22 mouse cellular contexts compared by ENCODE assay signal in the genomic region with DNA sequence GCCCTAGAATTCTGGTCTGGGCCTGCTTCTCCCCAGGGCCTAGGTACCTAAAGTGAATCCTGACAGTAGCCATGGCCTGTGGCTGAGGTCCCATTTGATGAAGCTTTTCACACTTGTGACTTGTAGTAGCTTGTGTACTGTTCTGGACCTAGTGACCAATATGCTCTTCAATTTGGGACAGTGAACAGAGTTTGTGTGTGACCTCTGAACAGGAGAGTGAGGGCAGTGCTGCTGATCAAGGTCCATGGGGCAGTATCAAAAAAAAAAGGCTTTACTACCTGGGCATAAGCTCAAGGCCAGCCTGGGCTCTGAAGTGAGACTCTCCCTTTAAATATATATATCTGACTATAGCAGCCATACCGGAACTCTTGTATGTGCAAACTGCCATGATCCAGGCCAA. TPM values are rescaled to one million over a fixed set of nuclear protein-coding genes. Genes with fewer than 3 reads are reported as not detected.
"Had no signal": no experiment of that assay in that cellular context is flagged by ENCODE, and none has a peak within 500 bp of the region (broad histone marks: within the 10 kb centered on the region; RNA-seq: fewer than 3 reads in every experiment).

No protein-coding gene starts in this region.

- H3K9me3 ChIP-seq: neural tube, embryonic 13.5 days; neural tube, embryonic 15.5 days; stomach, embryonic 15.5 days had no signal

- H3K9ac ChIP-seq: neural tube, embryonic 13.5 days; neural tube, embryonic 15.5 days; stomach, embryonic 15.5 days had no signal

- H3K4me3 ChIP-seq: neural tube, embryonic 13.5 days; neural tube, embryonic 15.5 days; stomach, embryonic 15.5 days had no signal

- DNase-seq: retina, postnatal 1 day; right cerebral cortex, adult 18-20 months; right cerebral cortex, postnatal 14 days; right cerebral cortex, postnatal 25 days; right cerebral cortex, postnatal 4 days; spleen, adult 18-20 months; thymus, adult 18-20 months; thymus, adult 2 months; thymus, postnatal 14 days; thymus, postnatal 25 days; thymus, postnatal 36 days; thymus, postnatal 4 days had no signal

- H3K27me3 ChIP-seq: neural tube, embryonic 13.5 days; neural tube, embryonic 15.5 days; stomach, embryonic 15.5 days had no signal

- H3K27ac ChIP-seq: neural tube, embryonic 13.5 days; neural tube, embryonic 15.5 days; stomach, embryonic 15.5 days; stomach, postnatal 0 days had no signal

- H3K4me2 ChIP-seq: neural tube, embryonic 13.5 days; neural tube, embryonic 15.5 days; stomach, embryonic 15.5 days had no signal

- H3K4me1 ChIP-seq: neural tube, embryonic 13.5 days; neural tube, embryonic 15.5 days; stomach, embryonic 15.5 days had no signal

RNA-seq across cellular contexts. Expression of a gene that starts 17.7 kb away (rescaled TPM):
- total RNA-seq: neutrophil, adult 5-6 weeks had no signal
- polyA plus RNA-seq: neural tube, embryonic 14.5 days had no signal

RNA-seq across cellular contexts. Expression of a gene that starts 24.6 kb away (rescaled TPM):
- polyA plus RNA-seq: neural tube, embryonic 13.5 days; neural tube, embryonic 14.5 days; neural tube, embryonic 15.5 days; small intestine, adult 2 months; spleen, adult 2 months; stomach, postnatal 0 days; testis, adult 2 months; urinary bladder, adult 2 months had no signal

RNA-seq across cellular contexts. Expression of a gene that starts 59.1 kb away (rescaled TPM):
- polyA plus RNA-seq: small intestine, adult 2 months; spleen, adult 2 months had no signal
